Mouse (Mus musculus): ENCODE measurements at regions not wholly inside any gene's neighbourhood (a gene's known extent, or its start where the extent isn't known, plus 50 kb on each side); places are given as distances from the start of the nearest gene placed in this dataset.

DNA sequence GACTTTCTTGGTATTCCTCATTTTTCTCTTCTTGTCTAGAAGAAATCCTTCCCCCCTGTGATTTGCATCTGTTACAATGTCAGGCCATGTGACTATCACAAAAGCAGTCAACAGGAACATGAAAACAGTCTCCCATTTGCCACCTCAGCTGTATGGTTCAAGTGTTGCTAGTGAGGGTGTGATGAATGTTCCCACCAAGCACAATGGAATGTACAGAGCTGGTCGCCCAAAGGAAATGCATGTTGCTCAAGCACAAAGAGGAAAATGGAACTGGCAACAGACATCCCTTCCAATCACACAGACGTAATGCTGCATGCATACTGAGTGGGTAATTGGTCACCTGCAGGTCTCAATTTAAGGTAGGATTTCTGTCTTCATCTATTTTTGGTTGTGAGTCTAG lies 324.1 kb upstream of the BC052040 start:
- H3ac ChIP-seq (ENCODE audit: control insufficient read depth, insufficient read length), result no peak overlapping the region
- no peaks in the 10 kb centered on the region for H3K27me3 ChIP-seq (ENCODE audit: control insufficient read depth, insufficient read depth, insufficient read length)
- no peak overlapping the region for H3K4me3 ChIP-seq
- H3K4me2 ChIP-seq (ENCODE audit: low read depth), result no peak overlapping the region
- H3K36me3 ChIP-seq (ENCODE audit: control insufficient read depth, insufficient read depth), result no peaks in the 10 kb centered on the region
- H3K79me2 ChIP-seq (ENCODE audit: control insufficient read depth, insufficient read depth), result no peaks in the 10 kb centered on the region
- TF ChIP-seq E2F4 (IDR thresholded peaks at IDR 0.05; ENCODE audit: insufficient read depth) (no peak), MYOD1 (IDR thresholded peaks at IDR 0.05; ENCODE audit: control insufficient read depth in 1 of 3, insufficient read length in 2 of 3, low read depth in 2 of 3) (no peak), TCF12 (IDR thresholded peaks at IDR 0.05; ENCODE audit: insufficient read depth, poor library complexity, severe bottlenecking) (no peak), TCF3 (IDR thresholded peaks at IDR 0.05; ENCODE audit: insufficient read length, low read depth) (no peak)

DNA sequence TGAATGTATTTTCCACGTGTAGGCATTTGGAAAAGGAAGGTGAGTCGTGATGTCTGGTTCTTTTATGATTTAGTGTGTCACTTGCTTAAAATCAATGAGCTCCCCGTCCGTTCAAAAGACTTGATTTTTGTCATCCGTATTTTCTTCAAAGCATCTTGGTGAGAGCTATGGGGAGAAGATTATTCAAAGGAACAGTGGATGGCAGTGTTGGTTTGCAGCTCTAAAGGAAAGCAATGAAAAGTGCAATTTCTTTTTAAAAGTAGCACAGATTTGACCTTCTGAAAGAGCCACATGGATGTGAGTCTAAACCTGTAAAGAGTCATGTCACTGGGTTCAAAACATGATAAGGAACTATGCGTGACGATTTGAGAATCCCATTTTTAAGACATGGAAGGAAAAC lies 313.3 kb upstream of the BC052040 start:
- Histone ChIP-seq H3K27me3 (ENCODE audit: control insufficient read depth, insufficient read depth, insufficient read length) (no peaks in the 10 kb centered on the region), H3ac (ENCODE audit: control insufficient read depth, insufficient read length) (no peak overlapping the region), H3K79me2 (ENCODE audit: control insufficient read depth, insufficient read depth) (no peaks in the 10 kb centered on the region), H3K4me2 (ENCODE audit: low read depth) (no peak overlapping the region), H3K36me3 (ENCODE audit: control insufficient read depth, insufficient read depth) (no peaks in the 10 kb centered on the region), H3K4me3 (no peak overlapping the region)
- TF ChIP-seq E2F4 (IDR thresholded peaks at IDR 0.05; ENCODE audit: insufficient read depth) (no peak), MYOG (IDR thresholded peaks at IDR 0.05; ENCODE audit: control insufficient read depth in 1 of 3, insufficient read depth in 1 of 3, insufficient read length in 2 of 3, low read depth in 2 of 3) (no peak), USF1 (IDR thresholded peaks at IDR 0.05; ENCODE audit: low read depth) (no peak), SRF (IDR thresholded peaks at IDR 0.05; ENCODE audit: control insufficient read depth, insufficient read length, low read depth) (no peak), TCF3 (IDR thresholded peaks at IDR 0.05; ENCODE audit: insufficient read length, low read depth) (no peak), POLR2A (IDR thresholded peaks at IDR 0.05; ENCODE audit: insufficient read length, low read depth) (no peak), REST (IDR thresholded peaks at IDR 0.05; ENCODE audit: insufficient read depth, insufficient read length) (no peak), POLR2AphosphoS2 (IDR thresholded peaks at IDR 0.05; ENCODE audit: insufficient read length, low read depth) (no peak), TCF12 (IDR thresholded peaks at IDR 0.05; ENCODE audit: insufficient read depth, poor library complexity, severe bottlenecking) (no peak), CEBPB (IDR thresholded peaks at IDR 0.05; ENCODE audit: insufficient read depth, poor library complexity, severe bottlenecking) (no peak), MYOD1 (IDR thresholded peaks at IDR 0.05; ENCODE audit: control insufficient read depth in 1 of 3, insufficient read length in 2 of 3, low read depth in 2 of 3) (no peak), MAX (IDR thresholded peaks at IDR 0.05; ENCODE audit: low read depth) (no peak)

DNA sequence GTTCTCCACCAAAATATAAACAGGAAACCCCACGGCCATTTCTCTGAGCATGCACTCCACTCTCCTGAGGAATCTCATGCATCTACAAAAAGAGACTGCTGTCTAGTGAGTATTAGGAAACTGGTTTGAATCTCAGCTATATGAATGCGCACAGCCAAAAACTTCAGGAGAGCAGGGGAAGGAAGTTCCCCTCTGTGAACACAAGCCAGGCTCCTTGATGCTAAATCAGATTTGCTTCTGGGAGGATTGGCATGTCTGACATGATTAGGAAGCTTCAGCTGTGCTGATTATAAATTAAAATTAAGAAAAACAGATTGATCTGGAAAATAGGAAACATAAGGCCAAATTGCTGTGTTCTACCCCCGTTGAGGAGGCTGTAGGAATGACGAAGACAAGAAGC lies 304.1 kb upstream of the BC052040 start:
- Histone ChIP-seq H3K36me3 (ENCODE audit: control insufficient read depth, insufficient read depth) (no peaks in the 10 kb centered on the region), H3K4me3 (no peak overlapping the region), H3ac (ENCODE audit: control insufficient read depth, insufficient read length) (no peak overlapping the region), H3K79me2 (ENCODE audit: control insufficient read depth, insufficient read depth) (no peaks in the 10 kb centered on the region), H3K4me2 (ENCODE audit: low read depth) (no peak overlapping the region), H3K27me3 (ENCODE audit: control insufficient read depth, insufficient read depth, insufficient read length) (no peaks in the 10 kb centered on the region)
- no peak for TF ChIP-seq E2F4 (IDR thresholded peaks at IDR 0.05; ENCODE audit: insufficient read depth)
- TF ChIP-seq TCF12 (IDR thresholded peaks at IDR 0.05; ENCODE audit: insufficient read depth, poor library complexity, severe bottlenecking), result no peak
- no peak for TF ChIP-seq TCF3 (IDR thresholded peaks at IDR 0.05; ENCODE audit: insufficient read length, low read depth)
- TF ChIP-seq MYOD1 (IDR thresholded peaks at IDR 0.05; ENCODE audit: control insufficient read depth in 1 of 3, insufficient read length in 2 of 3, low read depth in 2 of 3), result no peak
- no peak for TF ChIP-seq MYOG (IDR thresholded peaks at IDR 0.05; ENCODE audit: control insufficient read depth in 1 of 3, insufficient read depth in 1 of 3, insufficient read length in 2 of 3, low read depth in 2 of 3)
- no peak for TF ChIP-seq USF1 (IDR thresholded peaks at IDR 0.05; ENCODE audit: low read depth)
- no peak for TF ChIP-seq POLR2A (IDR thresholded peaks at IDR 0.05; ENCODE audit: insufficient read length, low read depth)
- TF ChIP-seq POLR2AphosphoS2 (IDR thresholded peaks at IDR 0.05; ENCODE audit: insufficient read length, low read depth), result no peak
- TF ChIP-seq MAX (IDR thresholded peaks at IDR 0.05; ENCODE audit: low read depth), result no peak
- TF ChIP-seq REST (IDR thresholded peaks at IDR 0.05; ENCODE audit: insufficient read depth, insufficient read length), result no peak
- no peak for TF ChIP-seq CEBPB (IDR thresholded peaks at IDR 0.05; ENCODE audit: insufficient read depth, poor library complexity, severe bottlenecking)
- TF ChIP-seq SRF (IDR thresholded peaks at IDR 0.05; ENCODE audit: control insufficient read depth, insufficient read length, low read depth), result no peak

DNA sequence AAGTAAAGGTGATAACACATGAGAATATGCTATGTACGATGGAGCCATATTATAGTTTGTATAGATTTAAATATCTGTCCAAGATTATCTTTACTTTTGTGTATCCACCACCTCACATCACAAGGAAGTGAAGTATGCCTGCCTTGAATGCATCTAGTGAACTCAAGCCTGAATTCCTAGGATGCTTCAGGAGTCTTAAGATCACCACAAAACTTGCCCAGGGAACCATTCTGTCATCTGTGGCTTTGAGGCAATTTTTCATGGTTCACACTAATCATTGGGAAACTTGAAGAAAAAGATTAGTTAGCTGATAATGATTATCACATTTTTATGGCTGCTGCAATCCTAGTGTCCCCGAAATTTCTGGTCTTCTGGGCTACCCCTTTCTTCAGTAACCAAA lies 288.5 kb upstream of the BC052040 start:
- Histone ChIP-seq H3K27me3 (ENCODE audit: control insufficient read depth, insufficient read depth, insufficient read length) (no peaks in the 10 kb centered on the region), H3K4me3 (no peak overlapping the region), H3ac (ENCODE audit: control insufficient read depth, insufficient read length) (no peak overlapping the region), H3K36me3 (ENCODE audit: control insufficient read depth, insufficient read depth) (no peaks in the 10 kb centered on the region), H3K4me2 (ENCODE audit: low read depth) (no peak overlapping the region), H3K79me2 (ENCODE audit: control insufficient read depth, insufficient read depth) (no peaks in the 10 kb centered on the region)
- TF ChIP-seq TCF3 (IDR thresholded peaks at IDR 0.05; ENCODE audit: insufficient read length, low read depth) (no peak), TCF12 (IDR thresholded peaks at IDR 0.05; ENCODE audit: insufficient read depth, poor library complexity, severe bottlenecking) (no peak), CEBPB (IDR thresholded peaks at IDR 0.05; ENCODE audit: insufficient read depth, poor library complexity, severe bottlenecking) (no peak), MAX (IDR thresholded peaks at IDR 0.05; ENCODE audit: low read depth) (no peak), POLR2A (IDR thresholded peaks at IDR 0.05; ENCODE audit: insufficient read length, low read depth) (no peak), USF1 (IDR thresholded peaks at IDR 0.05; ENCODE audit: low read depth) (no peak), E2F4 (IDR thresholded peaks at IDR 0.05; ENCODE audit: insufficient read depth) (no peak), MYOG (IDR thresholded peaks at IDR 0.05; ENCODE audit: control insufficient read depth in 1 of 3, insufficient read depth in 1 of 3, insufficient read length in 2 of 3, low read depth in 2 of 3) (no peak), MYOD1 (IDR thresholded peaks at IDR 0.05; ENCODE audit: control insufficient read depth in 1 of 3, insufficient read length in 2 of 3, low read depth in 2 of 3) (no peak), POLR2AphosphoS2 (IDR thresholded peaks at IDR 0.05; ENCODE audit: insufficient read length, low read depth) (no peak), REST (IDR thresholded peaks at IDR 0.05; ENCODE audit: insufficient read depth, insufficient read length) (no peak), SRF (IDR thresholded peaks at IDR 0.05; ENCODE audit: control insufficient read depth, insufficient read length, low read depth) (no peak)

DNA sequence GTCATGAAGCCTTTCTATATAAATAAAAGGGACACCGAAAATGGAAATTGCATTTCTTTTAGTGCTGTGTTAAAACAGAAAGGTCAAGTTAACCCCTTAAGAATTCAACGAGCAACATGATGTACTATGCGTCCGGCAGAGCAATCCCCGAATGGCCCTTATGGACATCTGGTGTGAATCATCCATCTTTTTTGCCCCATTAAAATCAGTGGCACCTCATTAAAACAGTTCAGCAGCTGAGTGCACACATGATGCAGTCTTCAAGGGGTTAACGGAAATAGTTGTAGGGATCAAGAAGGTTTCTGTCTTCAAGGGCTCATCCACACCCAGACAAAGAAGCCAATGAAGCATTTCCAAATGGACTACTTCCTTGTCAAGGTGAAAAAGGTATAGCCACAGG lies 284.1 kb upstream of the BC052040 start:
- H3K36me3 ChIP-seq (ENCODE audit: control insufficient read depth, insufficient read depth), result no peaks in the 10 kb centered on the region
- TF ChIP-seq MYOG (IDR thresholded peaks at IDR 0.05; ENCODE audit: control insufficient read depth in 1 of 3, insufficient read depth in 1 of 3, insufficient read length in 2 of 3, low read depth in 2 of 3) (no peak), TCF3 (IDR thresholded peaks at IDR 0.05; ENCODE audit: insufficient read length, low read depth) (no peak), MYOD1 (IDR thresholded peaks at IDR 0.05; ENCODE audit: control insufficient read depth in 1 of 3, insufficient read length in 2 of 3, low read depth in 2 of 3) (no peak)
- H3K79me2 ChIP-seq (ENCODE audit: control insufficient read depth, insufficient read depth), result no peaks in the 10 kb centered on the region
- no peak overlapping the region for H3ac ChIP-seq (ENCODE audit: control insufficient read depth, insufficient read length)
- H3K27me3 ChIP-seq (ENCODE audit: control insufficient read depth, insufficient read depth, insufficient read length), result no peaks in the 10 kb centered on the region
- no peak overlapping the region for H3K4me2 ChIP-seq (ENCODE audit: low read depth)
- no peak overlapping the region for H3K4me3 ChIP-seq

Data from myocyte (in vitro differentiated cells).